Mouse (Mus musculus) lung, postnatal 10 days (tissue): ENCODE measurements around the gene Tmem160.
A peak's percentile ranks its signal among the peaks of the same experiment; 100 is the strongest.

Source experiments
- DNase-seq: peaks from one replicate; pipeline ENCODE4 v3.0.0; 2021

Tmem160 gene

GRCm38 (mm10) chr7:16441241-16441640 lies 11.3 kb upstream of the Tmem160 start:
- no peak for DNase-seq

GRCm38 (mm10) chr7:16451656-16452055 lies 923 bp upstream of the Tmem160 start:
- DNase-seq: no peak

- DNase-seq: peak; percentile 61
Measured at GRCm38 (mm10) chr7:16453118-16453711, 636 bp downstream of the Tmem160 start.

GRCm38 (mm10) chr7:16455016-16455415 lies 2.4 kb downstream of the Tmem160 start:
- no peak for DNase-seq

- no peak for DNase-seq
Measured at GRCm38 (mm10) chr7:16456289-16456688, 3.7 kb downstream of the Tmem160 start.

- DNase-seq: no peak
Measured at GRCm38 (mm10) chr7:16460566-16460965, 8.0 kb downstream of the Tmem160 start.

- DNase-seq: no peak
Measured at GRCm38 (mm10) chr7:16461151-16461550, 8.6 kb downstream of the Tmem160 start.

GRCm38 (mm10) chr7:16461705-16462104 lies 9.1 kb downstream of the Tmem160 start:
- DNase-seq: no peak

- peak; percentile 89 for DNase-seq
Measured at GRCm38 (mm10) chr7:16463214-16463613, 10.6 kb downstream of the Tmem160 start.

- peak; percentile 80 for DNase-seq
Measured at GRCm38 (mm10) chr7:16465160-16465559, 12.6 kb downstream of the Tmem160 start.

- no peak for DNase-seq
Measured at GRCm38 (mm10) chr7:16465568-16465967, 13.0 kb downstream of the Tmem160 start.

GRCm38 (mm10) chr7:16466565-16466964 lies 14.0 kb downstream of the Tmem160 start:
- peak; percentile 32 for DNase-seq

GRCm38 (mm10) chr7:16468115-16468514 lies 15.5 kb downstream of the Tmem160 start:
- no peak for DNase-seq

- peak; percentile 40 for DNase-seq
Measured at GRCm38 (mm10) chr7:16471549-16471948, 19.0 kb downstream of the Tmem160 start.

- no peak for DNase-seq
Measured at GRCm38 (mm10) chr7:16472116-16472709, 19.6 kb downstream of the Tmem160 start.

- no peak for DNase-seq
Measured at GRCm38 (mm10) chr7:16473847-16474246, 21.3 kb downstream of the Tmem160 start.

- peak; percentile 65 for DNase-seq
Measured at GRCm38 (mm10) chr7:16474445-16474844, 21.9 kb downstream of the Tmem160 start.

- no peak for DNase-seq
Measured at GRCm38 (mm10) chr7:16475321-16475720, 22.7 kb downstream of the Tmem160 start.

- no peak for DNase-seq
Measured at GRCm38 (mm10) chr7:16475764-16476599, 23.4 kb downstream of the Tmem160 start.

- DNase-seq: peak; percentile 47
Measured at GRCm38 (mm10) chr7:16476600-16476989, 24.0 kb downstream of the Tmem160 start.

- no peak for DNase-seq
Measured at GRCm38 (mm10) chr7:16477628-16478027, 25.0 kb downstream of the Tmem160 start, which contains the start of gene Npas1. Gene Npas1, minus strand, starts transcription at chr7:16477728.

GRCm38 (mm10) chr7:16488816-16489215 lies 36.2 kb downstream of the Tmem160 start:
- DNase-seq: no peak

- peak; percentile 56 for DNase-seq
Measured at GRCm38 (mm10) chr7:16489948-16490347, 37.4 kb downstream of the Tmem160 start.

- DNase-seq: peak; percentile 73
Measured at GRCm38 (mm10) chr7:16491759-16492158, 39.2 kb downstream of the Tmem160 start.
